Comparison of ENCODE assay signal across 8 mouse cellular contexts in genomic region chr12:101958556-101958955, GRCm38 (mm10). TPM values are rescaled to one million over a fixed set of nuclear protein-coding genes. Genes with fewer than 3 reads are reported as not detected.
DNase-seq lines count a peak whose midpoint lies in the region; ATAC-seq and TF ChIP-seq lines count a peak whose summit lies in the region.

No protein-coding gene starts in this region.

- TF ChIP-seq RAD21 in MEL (IDR thresholded peaks at IDR 0.05; ENCODE audit: low read depth, low read length), result no peak

- H3K36me3 ChIP-seq in MEL (ENCODE audit: control insufficient read depth in 1 of 2, insufficient read depth in 2 of 2, low read length in 2 of 2), result peaks cover 0 to 17% of the 10 kb centered on the region in 2 experiments; a peak in 2 of 4 replicates
- H3K36me3 ChIP-seq in heart, postnatal 0 days (replicated peaks; ENCODE audit: control insufficient read depth, insufficient read depth, low read length), result no peaks in the 10 kb centered on the region

- TF ChIP-seq EP300 in MEL (IDR thresholded peaks at IDR 0.05; ENCODE audit: low read depth in 1 of 2, low read length in 2 of 2), result no peak
- TF ChIP-seq EP300 in heart, postnatal 0 days (IDR thresholded peaks at IDR 0.05; ENCODE audit: low read depth), result no peak

- WGBS in heart, postnatal 0 days, result 41% methylated on average over 9 of the region's 9 CpGs

- intact Hi-C loops in gastrocnemius, adult 2 months (cut with DNase I), result no loop called here

- no peak for DNase-seq in gastrocnemius, adult 2 months
- DNase-seq in gastrocnemius, postnatal 4 days (ENCODE audit: low spot score in 2 of 2), result no peak
- peak; percentile 79 for DNase-seq in MEL (ENCODE audit: low read depth, low spot score)
- no peak for DNase-seq in heart, postnatal 0 days (ENCODE audit: low spot score)
- no peak for DNase-seq in ovary, postnatal 36 days (ENCODE audit: low spot score)
- DNase-seq in thymus, postnatal 4 days, result no peak

- ATAC-seq in heart, postnatal 0 days (ENCODE audit: insufficient read depth, low read depth), result no peak
- peak; percentile 59 for ATAC-seq in megakaryocyte, adult 5-6 weeks (ENCODE audit: poor library complexity, severe bottlenecking)
- ATAC-seq in inflammation-experienced regulatory T-cells, adult 6 months, result no peak

- peak overlapping the region; percentile 82 for H3K27ac ChIP-seq in gastrocnemius, adult 2 months
- H3K27ac ChIP-seq in MEL (ENCODE audit: control insufficient read depth, low read depth, low read length), result peak overlapping the region; percentile 90
- H3K27ac ChIP-seq in heart, postnatal 0 days (ENCODE audit: low read depth), result no peak overlapping the region

- peaks cover 30% of the 10 kb centered on the region for H3K79me2 ChIP-seq in MEL (ENCODE audit: control insufficient read depth, insufficient read depth, low read length, poor library complexity)

- no peak; a peak in 1 of 4 replicates for TF ChIP-seq POLR2A in MEL (IDR thresholded peaks at IDR 0.05; ENCODE audit: control insufficient read depth in 1 of 2, insufficient read depth in 1 of 2, low read depth in 1 of 2, low read length in 2 of 2, poor library complexity in 1 of 2)

- peak overlapping the region; percentile 77 for H3K9ac ChIP-seq in MEL (ENCODE audit: control insufficient read depth, low read depth, low read length, poor library complexity, severe bottlenecking)
- H3K9ac ChIP-seq in heart, postnatal 0 days (replicated peaks; ENCODE audit: low read depth, low read length), result peak overlapping the region; percentile 7; the same call in 1 of the 2 replicates

- H3K9me3 ChIP-seq in MEL (replicated peaks; ENCODE audit: insufficient read depth, low read length), result no peaks in the 10 kb centered on the region
- no peaks in the 10 kb centered on the region for H3K9me3 ChIP-seq in heart, postnatal 0 days (replicated peaks; ENCODE audit: control insufficient read depth, low read length)

- H3K4me2 ChIP-seq in heart, postnatal 0 days (ENCODE audit: low read depth, low read length), result peak overlapping the region; percentile 54

- no peak for TF ChIP-seq CTCF in gastrocnemius, adult 2 months (IDR thresholded peaks at IDR 0.05)
- no peak for TF ChIP-seq CTCF in MEL (IDR thresholded peaks at IDR 0.05 in 2 of 3, conservative IDR thresholded peaks at IDR 0.05 in 1 of 3; ENCODE audit: control insufficient read depth in 1 of 3, insufficient read depth in 1 of 3, low read depth in 2 of 3, low read length in 3 of 3, poor library complexity in 1 of 3, severe bottlenecking in 1 of 3)
- no peak for TF ChIP-seq CTCF in heart, postnatal 0 days (IDR thresholded peaks at IDR 0.05; ENCODE audit: low read depth)

- H3K27me3 ChIP-seq in MEL (ENCODE audit: control insufficient read depth in 1 of 2, insufficient read depth in 2 of 2, low read length in 2 of 2), result no peaks in the 10 kb centered on the region
- no peaks in the 10 kb centered on the region for H3K27me3 ChIP-seq in heart, postnatal 0 days (ENCODE audit: control insufficient read depth, insufficient read depth, low read length)

- H3K4me3 ChIP-seq in gastrocnemius, adult 2 months, result peak overlapping the region; percentile 100
- H3K4me3 ChIP-seq in MEL (ENCODE audit: control insufficient read depth in 1 of 2, insufficient read depth in 1 of 2, low read depth in 2 of 2, low read length in 2 of 2), result peak overlapping the region; percentile 61 to 64
- peak overlapping the region; percentile 76 for H3K4me3 ChIP-seq in heart, postnatal 0 days (ENCODE audit: low read depth, low read length)

- H3K4me1 ChIP-seq in MEL (ENCODE audit: control insufficient read depth in 1 of 2, insufficient read depth in 2 of 2, low read length in 2 of 2), result peaks cover 5 to 10% of the 10 kb centered on the region in 2 experiments
- H3K4me1 ChIP-seq in heart, postnatal 0 days (ENCODE audit: control insufficient read depth, insufficient read depth), result peaks cover 10% of the 10 kb centered on the region; the same call in 1 of the 2 replicates

TF ChIP-seq in MEL, 35 proteins besides CTCF, POLR2A, EP300 and RAD21 (continues in another document):
- TF ChIP-seq MXI1 (IDR thresholded peaks at IDR 0.05; ENCODE audit: low read depth, low read length) (no peak), E2F4 (IDR thresholded peaks at IDR 0.05; ENCODE audit: borderline replicate concordance, low read depth, low read length) (no peak), ELF1 (IDR thresholded peaks at IDR 0.05; ENCODE audit: low read depth, low read length) (0 out of 2 replicates have a peak, but pooled peaks have one; percentile 22), CHD2 (IDR thresholded peaks at IDR 0.05; ENCODE audit: low read length) (0 out of 2 replicates have a peak, but pooled peaks have one; percentile 14), NELFE (IDR thresholded peaks at IDR 0.05; ENCODE audit: low read depth, low read length) (no peak), NRF1 (IDR thresholded peaks at IDR 0.05; ENCODE audit: insufficient read depth, low read depth, low read length, poor library complexity, severe bottlenecking) (no peak), GATA1 (IDR thresholded peaks at IDR 0.05; ENCODE audit: low read depth, low read length) (no peak), CHD1 (IDR thresholded peaks at IDR 0.05; ENCODE audit: low read depth, low read length) (0 out of 2 replicates have a peak, but pooled peaks have one; percentile 87), MEF2A (IDR thresholded peaks at IDR 0.05; ENCODE audit: extremely low read depth, insufficient replicate concordance, low read depth, low read length, poor library complexity, severe bottlenecking) (no peak), MAZ (IDR thresholded peaks at IDR 0.05; ENCODE audit: low read depth, low read length) (no peak; the same call in 1 of the 2 replicates), MYC (IDR thresholded peaks at IDR 0.05; ENCODE audit: low read depth, low read length) (no peak), TAL1 (IDR thresholded peaks at IDR 0.05; ENCODE audit: low read length) (no peak), BHLHE40 (IDR thresholded peaks at IDR 0.05; ENCODE audit: borderline replicate concordance, low read depth, low read length) (no peak), JUND (IDR thresholded peaks at IDR 0.05; ENCODE audit: low read depth, low read length) (no peak), SMC3 (IDR thresholded peaks at IDR 0.05; ENCODE audit: low read depth, low read length) (no peak), USF2 (IDR thresholded peaks at IDR 0.05; ENCODE audit: borderline replicate concordance in 1 of 2, insufficient read depth in 1 of 2, low read depth in 1 of 2, low read length in 2 of 2) (no peak), MAFK (IDR thresholded peaks at IDR 0.05; ENCODE audit: borderline replicate concordance, low read depth, low read length) (no peak), POLR2AphosphoS5 (IDR thresholded peaks at IDR 0.05; ENCODE audit: borderline replicate concordance, low read depth, low read length) (no peak), SIN3A (IDR thresholded peaks at IDR 0.05; ENCODE audit: low read length) (0 out of 2 replicates have a peak, but pooled peaks have one; percentile 14), RCOR1 (IDR thresholded peaks at IDR 0.05; ENCODE audit: low read depth, low read length) (no peak), TCF12 (IDR thresholded peaks at IDR 0.05; ENCODE audit: low read depth, low read length) (no peak), TBP (IDR thresholded peaks at IDR 0.05; ENCODE audit: low read depth, low read length) (no peak), KAT2A (conservative IDR thresholded peaks at IDR 0.05; ENCODE audit: low read depth, low read length) (no peak), HCFC1 (IDR thresholded peaks at IDR 0.05; ENCODE audit: low read depth, low read length) (no peak; the same call in 1 of the 2 replicates), MYB (IDR thresholded peaks at IDR 0.05; ENCODE audit: low read depth, low read length) (no peak)

RNA-seq across cellular contexts. Expression of gene Atxn3, which starts 0.5 kb away (rescaled TPM):
- total RNA-seq in gastrocnemius, adult 2 months (2021), result 1 to 10 TPM; 3.4 to 5.8 TPM
- total RNA-seq in gastrocnemius, postnatal 4 days (2021), result 1 to 10 TPM; 7.0 to 7.6 TPM
- total RNA-seq in MEL (2012; rRNA removed), result 21.8 and 22.1 TPM in 2 replicates
- 100 to 1,000 TPM in 1 of 2 experiments, 10 to 100 TPM in 1; 27.8 to 400 TPM for polyA plus RNA-seq in MEL (2012; ENCODE audit: insufficient read depth in 1 of 2, insufficient read length in 2 of 2, low read depth in 1 of 2, low replicate concordance in 2 of 2, missing spikeins in 1 of 2)
- 8.4 and 15.8 TPM in 2 replicates for total RNA-seq in heart, postnatal 0 days (2014; rRNA removed; ENCODE audit: low replicate concordance)
- 6.8 and 7.2 TPM in 2 replicates for polyA plus RNA-seq in heart, postnatal 0 days (2015; fragmentation: Nextera tagmentation; extraction: Ambion mirVana)
- 24.4 and 26.8 TPM in 2 replicates for total RNA-seq in megakaryocyte, adult 5-6 weeks (2015)
- 51.3 and 53.4 TPM in 2 replicates for total RNA-seq in megakaryocyte, adult 5-6 weeks (2017)
- polyA plus RNA-seq in inflammation-experienced regulatory T-cells, adult 6 months (2017; shearing (Covaris generic)), result 10 to 100 TPM; 20.7 to 24.7 (median 21.0) TPM

RNA-seq across cellular contexts. Expression of gene Cpsf2, which starts 17.2 kb away (rescaled TPM):
- 10 to 100 TPM in 1 of 2 experiments, 1 to 10 TPM in 1; 9.7 to 11.1 TPM for total RNA-seq in gastrocnemius, adult 2 months (2021)
- 10 to 100 TPM; 16.2 to 19.1 TPM for total RNA-seq in gastrocnemius, postnatal 4 days (2021)
- total RNA-seq in MEL (2012; rRNA removed), result 56.9 and 62.9 TPM in 2 replicates
- 100 to 1,000 TPM in 1 of 2 experiments, 10 to 100 TPM in 1; 52.1 to 109 TPM for polyA plus RNA-seq in MEL (2012; ENCODE audit: insufficient read depth in 1 of 2, insufficient read length in 2 of 2, low read depth in 1 of 2, low replicate concordance in 2 of 2, missing spikeins in 1 of 2)
- total RNA-seq in heart, postnatal 0 days (2014; rRNA removed; ENCODE audit: low replicate concordance), result 12.2 and 12.4 TPM in 2 replicates
- 13.6 and 15.3 TPM in 2 replicates for polyA plus RNA-seq in heart, postnatal 0 days (2015; fragmentation: Nextera tagmentation; extraction: Ambion mirVana)
- total RNA-seq in megakaryocyte, adult 5-6 weeks (2015), result 28.0 and 29.3 TPM in 2 replicates
- 43.3 and 45.3 TPM in 2 replicates for total RNA-seq in megakaryocyte, adult 5-6 weeks (2017)
- polyA plus RNA-seq in inflammation-experienced regulatory T-cells, adult 6 months (2017; shearing (Covaris generic)), result 10 to 100 TPM; 16.2 to 25.8 (median 17.7) TPM

RNA-seq across cellular contexts. Expression of gene Trip11, which starts 45.5 kb away (rescaled TPM):
- 10 to 100 TPM; 25.9 to 30.8 TPM for total RNA-seq in gastrocnemius, adult 2 months (2021)
- total RNA-seq in gastrocnemius, postnatal 4 days (2021), result 10 to 100 TPM; 29.4 to 31.4 TPM
- total RNA-seq in MEL (2012; rRNA removed), result 9.8 and 10.4 TPM in 2 replicates
- polyA plus RNA-seq in MEL (2012; ENCODE audit: insufficient read depth in 1 of 2, insufficient read length in 2 of 2, low read depth in 1 of 2, low replicate concordance in 2 of 2, missing spikeins in 1 of 2), result 1 to 10 TPM in 1 of 2 experiments, not detected in 1; 7.6 TPM
- 9.8 and 23.4 TPM in 2 replicates for total RNA-seq in heart, postnatal 0 days (2014; rRNA removed; ENCODE audit: low replicate concordance)
- polyA plus RNA-seq in heart, postnatal 0 days (2015; fragmentation: Nextera tagmentation; extraction: Ambion mirVana), result 19.7 and 20.7 TPM in 2 replicates
- 27.7 and 29.6 TPM in 2 replicates for total RNA-seq in megakaryocyte, adult 5-6 weeks (2015)
- 33.8 and 39.6 TPM in 2 replicates for total RNA-seq in megakaryocyte, adult 5-6 weeks (2017)
- polyA plus RNA-seq in inflammation-experienced regulatory T-cells, adult 6 months (2017; shearing (Covaris generic)), result 10 to 100 TPM; 52.4 to 80.6 (median 67.9) TPM
